Comparison of ENCODE assay signal across 10 mouse cellular contexts in genomic region chr7:100798810-100799209, GRCm38 (mm10).
DNase-seq lines count a peak whose midpoint lies in the region; ATAC-seq and TF ChIP-seq lines count a peak whose summit lies in the region.
"Had no signal": no experiment of that assay in that cellular context is flagged by ENCODE, and none has a peak within 500 bp of the region (broad histone marks: within the 10 kb centered on the region; RNA-seq: fewer than 3 reads in every experiment).

No protein-coding gene starts in this region.

- no peaks in the 10 kb centered on the region for H3K27me3 ChIP-seq in lung, embryonic 14.5 days (ENCODE audit: insufficient read depth, low read length)

- no peaks in the 10 kb centered on the region for H3K4me1 ChIP-seq in lung, embryonic 14.5 days (ENCODE audit: insufficient read depth)

- peak overlapping the region; percentile 44 for H3K27ac ChIP-seq in gastrocnemius, adult 2 months
- no peak overlapping the region for H3K27ac ChIP-seq in lung, embryonic 14.5 days (ENCODE audit: low read depth)

- H3K9ac ChIP-seq in lung, embryonic 14.5 days: no peak overlapping the region

- 46% methylated on average over 3 of the region's 3 CpGs for WGBS in lung, embryonic 14.5 days

- H3K4me3 ChIP-seq in gastrocnemius, adult 2 months: no peak overlapping the region
- H3K4me3 ChIP-seq in lung, embryonic 14.5 days (ENCODE audit: low read depth, low read length): no peak overlapping the region
- H3K4me3 ChIP-seq: erythroblast, embryonic 14.5 days; myocyte had no signal

- TF ChIP-seq CTCF in gastrocnemius, adult 2 months (IDR thresholded peaks at IDR 0.05): peak; percentile 80
- peak; percentile 38 for TF ChIP-seq CTCF in lung, embryonic 14.5 days (IDR thresholded peaks at IDR 0.05; ENCODE audit: low read depth)

- H3K4me2 ChIP-seq in lung, embryonic 14.5 days: no peak overlapping the region

- H3K36me3 ChIP-seq in lung, embryonic 14.5 days (ENCODE audit: insufficient read depth): no peaks in the 10 kb centered on the region

- peak; percentile 32 for DNase-seq in gastrocnemius, adult 2 months
- no peak for DNase-seq in gastrocnemius, postnatal 4 days (ENCODE audit: low spot score in 2 of 2)
- peak; percentile 47 for DNase-seq in lung, embryonic 14.5 days
- DNase-seq in lung, adult 18-20 months: no peak
- peak; percentile 19 for DNase-seq in retina, postnatal 1 day
- DNase-seq in right cerebral cortex, postnatal 25 days: no peak
- no peak for DNase-seq in cerebellum, adult 11 months

- no peaks in the 10 kb centered on the region for H3K9me3 ChIP-seq in lung, embryonic 14.5 days (ENCODE audit: low read depth, low read length)

- intact Hi-C loops in gastrocnemius, adult 2 months (cut with DNase I): loop anchor here (1.0 to 10.0 kb wide), 3 partner anchors 68 to 274 kb away; no protein-coding TSS in a partner anchor

- ATAC-seq in lung, embryonic 14.5 days (ENCODE audit: insufficient read depth): no peak
- peak; percentile 71; the same call in 1 of the 2 replicates for ATAC-seq in common myeloid progenitor, adult 5-6 weeks (replicated peaks; ENCODE audit: low read depth, poor library complexity, severe bottlenecking)

Comparison
In these comparisons a context has a peak if more than half of its experiments do, and no peak if none do; other contexts are left out.
1. DNase-seq: peak in gastrocnemius, adult 2 months (single experiment), lung, embryonic 14.5 days (single experiment) and retina, postnatal 1 day (single experiment); none in gastrocnemius, postnatal 4 days (0 of 2), lung, adult 18-20 months (0 of 2), right cerebral cortex, postnatal 25 days (single experiment) and cerebellum, adult 11 months (single experiment).